Mouse (Mus musculus) neural tube, embryonic 11.5 days (tissue): ENCODE measurements around the gene Tap2. TPM values are rescaled to one million over a fixed set of nuclear protein-coding genes. Genes with fewer than 3 reads are reported as not detected.
A peak's percentile ranks its signal among the peaks of the same experiment; 100 is the strongest.

Experiments
- ATAC-seq: fragments of 200-750 bp; cut with Nextera tagmentation; 2 replicates; pipeline ENCODE4 v1.8.0; 2017; ENCODE audit warnings: moderate number of reproducible peaks, mild to moderate bottlenecking, moderate TSS enrichment, moderate library complexity; ENCODE audit not compliant: insufficient read depth, low FRiP score, low TSS enrichment
- DNase-seq: peaks from one replicate; pipeline ENCODE4 v3.0.0-alpha.2; 2015; ENCODE audit warnings: low spot score
- H3K27ac ChIP-seq: fragments of 300-500 bp; sonication (generic); 2 replicates; pipeline ENCODE4 v1.5.1; 2014; ENCODE audit warnings: low read depth, mild to moderate bottlenecking, low read length
- H3K27me3 ChIP-seq: fragments of 300-500 bp; sonication (generic); 2 replicates; pipeline ENCODE4 v1.6.1; 2014; ENCODE audit warnings: mild to moderate bottlenecking, low read length, mixed read lengths; ENCODE audit not compliant: control insufficient read depth, insufficient read depth
- H3K36me3 ChIP-seq: fragments of 300-500 bp; sonication (generic); 2 replicates; pipeline ENCODE4 v1.6.1; 2014; ENCODE audit warnings: mild to moderate bottlenecking, low read length, moderate library complexity, mixed read lengths; ENCODE audit not compliant: control insufficient read depth, insufficient read depth
- H3K4me1 ChIP-seq: fragments of 300-500 bp; sonication (generic); 2 replicates; pipeline ENCODE4 v1.6.1; 2014; ENCODE audit warnings: low read length, mixed read lengths; ENCODE audit not compliant: control insufficient read depth, insufficient read depth
- H3K4me2 ChIP-seq: fragments of 300-500 bp; sonication (generic); 2 replicates; pipeline ENCODE4 v1.6.1; 2014; ENCODE audit warnings: low read depth, mild to moderate bottlenecking, moderate library complexity
- H3K4me3 ChIP-seq: fragments of 300-500 bp; sonication (generic); 2 replicates; pipeline ENCODE4 v1.5.1; 2014; ENCODE audit warnings: low read depth, low read length
- H3K9ac ChIP-seq: fragments of 300-500 bp; sonication (generic); 2 replicates; pipeline ENCODE4 v1.6.1; 2014; ENCODE audit warnings: mild to moderate bottlenecking, low read length
- H3K9me3 ChIP-seq: fragments of 300-500 bp; sonication (generic); 2 replicates; pipeline ENCODE4 v1.6.1; 2016; ENCODE audit warnings: low read length; ENCODE audit not compliant: control insufficient read depth
- WGBS: fragments of 180-500 bp; shearing (Covaris S2); extraction: QIAGEN DNeasy Blood & Tissue Kit; methylation state at CpG from one replicate; pipeline ENCODE4 v1.1.7; 2014; 5-methylcytosine and 5-hydroxymethylcytosine counted together
- polyA plus RNA-seq: library from polyadenylated mRNA; unstranded; fragments of >200 nt; fragmentation: Nextera tagmentation; extraction: Ambion mirVana; gene quantifications from 2 replicates; pipeline ENCODE4 v1.2.1, GENCODE M21; 2014

Tap2 gene
- polyA plus RNA-seq, 1 experiment from 2014 or later, result 0.60 TPM

GRCm38 (mm10) chr17:34240916-34241315 is 37.6 kb downstream of the Tap2 start:
- H3K36me3 ChIP-seq, result no peaks in the 10 kb centered on the region
- WGBS, result 88% methylated on average over 6 of the region's 6 CpGs
- ATAC-seq (no peak), DNase-seq (no peak)
- no peaks in the 10 kb centered on the region for H3K27me3 ChIP-seq
- no peak overlapping the region for H3K4me2 ChIP-seq
- H3K4me3 ChIP-seq, result no peak overlapping the region
- no peak overlapping the region for H3K27ac ChIP-seq
- H3K9ac ChIP-seq, result no peak overlapping the region
- no peaks in the 10 kb centered on the region; the same call in 1 of the 2 replicates for H3K9me3 ChIP-seq
- H3K4me1 ChIP-seq, result no peaks in the 10 kb centered on the region

GRCm38 (mm10) chr17:34244656-34245055 is 41.3 kb downstream of the Tap2 start:
- ATAC-seq, result no peak
- Histone ChIP-seq H3K27ac (no peak overlapping the region), H3K4me3 (no peak overlapping the region), H3K9me3 (no peaks in the 10 kb centered on the region; the same call in 1 of the 2 replicates), H3K27me3 (no peaks in the 10 kb centered on the region), H3K36me3 (no peaks in the 10 kb centered on the region), H3K4me2 (no peak overlapping the region), H3K4me1 (no peaks in the 10 kb centered on the region), H3K9ac (no peak overlapping the region)
- 79% methylated on average over 4 of the region's 4 CpGs for WGBS
- DNase-seq, result no peak

GRCm38 (mm10) chr17:34247047-34247446 is 43.7 kb downstream of the Tap2 start:
- H3K9ac ChIP-seq, result no peak overlapping the region
- no peaks in the 10 kb centered on the region for H3K27me3 ChIP-seq
- DNase-seq (no peak), ATAC-seq (no peak)
- H3K9me3 ChIP-seq, result no peaks in the 10 kb centered on the region
- no peaks in the 10 kb centered on the region for H3K36me3 ChIP-seq
- no peak overlapping the region for H3K27ac ChIP-seq
- 84% methylated on average over 3 of the region's 3 CpGs for WGBS
- H3K4me3 ChIP-seq, result no peak overlapping the region
- H3K4me1 ChIP-seq, result no peaks in the 10 kb centered on the region
- H3K4me2 ChIP-seq, result no peak overlapping the region

- no peak overlapping the region for H3K9ac ChIP-seq
- no peak overlapping the region for H3K4me2 ChIP-seq
- DNase-seq (no peak), ATAC-seq (no peak)
- no peaks in the 10 kb centered on the region for H3K9me3 ChIP-seq
- 77% methylated on average over 2 of the region's 2 CpGs for WGBS
- no peaks in the 10 kb centered on the region for H3K4me1 ChIP-seq
- no peak overlapping the region for H3K4me3 ChIP-seq
- no peak overlapping the region for H3K27ac ChIP-seq
- H3K36me3 ChIP-seq, result no peaks in the 10 kb centered on the region
- no peaks in the 10 kb centered on the region for H3K27me3 ChIP-seq
Measured at GRCm38 (mm10) chr17:34248764-34249163, 45.4 kb downstream of the Tap2 start.

GRCm38 (mm10) chr17:34249361-34249760 is 46.0 kb downstream of the Tap2 start:
- no peak for DNase-seq
- ATAC-seq, result no peak
- Histone ChIP-seq H3K4me3 (no peak overlapping the region), H3K9ac (no peak overlapping the region), H3K9me3 (no peaks in the 10 kb centered on the region), H3K27ac (no peak overlapping the region), H3K4me2 (no peak overlapping the region), H3K4me1 (no peaks in the 10 kb centered on the region), H3K27me3 (no peaks in the 10 kb centered on the region), H3K36me3 (no peaks in the 10 kb centered on the region)
- WGBS, result 48% methylated on average over 3 of the region's 3 CpGs

- H3K4me2 ChIP-seq, result no peak overlapping the region
- no peak overlapping the region for H3K4me3 ChIP-seq
- no peak overlapping the region for H3K9ac ChIP-seq
- no peak for ATAC-seq
- no peaks in the 10 kb centered on the region for H3K9me3 ChIP-seq
- peak; percentile 43 for DNase-seq
- H3K36me3 ChIP-seq, result no peaks in the 10 kb centered on the region
- 19% methylated on average over 4 of the region's 4 CpGs for WGBS
- no peaks in the 10 kb centered on the region for H3K4me1 ChIP-seq
- H3K27ac ChIP-seq, result no peak overlapping the region
- no peaks in the 10 kb centered on the region for H3K27me3 ChIP-seq
Measured at GRCm38 (mm10) chr17:34249878-34250277, 46.6 kb downstream of the Tap2 start.

- no peaks in the 10 kb centered on the region for H3K27me3 ChIP-seq
- no peaks in the 10 kb centered on the region for H3K9me3 ChIP-seq
- 52% methylated on average over 4 of the region's 4 CpGs for WGBS
- ATAC-seq (no peak), DNase-seq (no peak)
- H3K36me3 ChIP-seq, result no peaks in the 10 kb centered on the region
- no peak overlapping the region for H3K27ac ChIP-seq
- H3K4me3 ChIP-seq, result no peak overlapping the region
- H3K9ac ChIP-seq, result no peak overlapping the region
- no peak overlapping the region for H3K4me2 ChIP-seq
- no peaks in the 10 kb centered on the region for H3K4me1 ChIP-seq
Measured at GRCm38 (mm10) chr17:34251666-34252065, 48.3 kb downstream of the Tap2 start.

GRCm38 (mm10) chr17:34256501-34256900 is 53.2 kb downstream of the Tap2 start:
- ATAC-seq, result no peak
- Histone ChIP-seq H3K36me3 (no peaks in the 10 kb centered on the region), H3K4me3 (no peak overlapping the region), H3K9me3 (no peaks in the 10 kb centered on the region), H3K27ac (no peak overlapping the region), H3K4me1 (no peaks in the 10 kb centered on the region), H3K27me3 (no peaks in the 10 kb centered on the region), H3K9ac (no peak overlapping the region), H3K4me2 (no peak overlapping the region)
- no peak for DNase-seq
- WGBS, result 80% methylated on average over 5 of the region's 5 CpGs

GRCm38 (mm10) chr17:34257594-34258375 is 54.5 kb downstream of the Tap2 start, which contains the start of gene H2-Ab1:
Gene H2-Ab1, plus strand, starts transcription at chr17:34257689.
- no peaks in the 10 kb centered on the region for H3K27me3 ChIP-seq
- peak; percentile 63 for DNase-seq
- no peaks in the 10 kb centered on the region for H3K36me3 ChIP-seq
- 75% methylated on average over 11 of the region's 11 CpGs for WGBS
- H3K4me1 ChIP-seq, result no peaks in the 10 kb centered on the region
- no peaks in the 10 kb centered on the region for H3K9me3 ChIP-seq
- H3K4me3 ChIP-seq, result no peak within 1 kb of the TSS
- no peak for ATAC-seq
- no peak within 1 kb of the TSS for H3K4me2 ChIP-seq
- no peak within 1 kb of the TSS for H3K27ac ChIP-seq
- H3K9ac ChIP-seq, result no peak within 1 kb of the TSS
